Mouse (Mus musculus) cerebellum, adult 11-12 months (tissue): ENCODE results near the gene 1700030J22Rik.

ENCODE experiments used
- DNase-seq: peaks from one replicate; pipeline ENCODE4 v3.0.0; 2022

The 1700030J22Rik gene

DNA sequence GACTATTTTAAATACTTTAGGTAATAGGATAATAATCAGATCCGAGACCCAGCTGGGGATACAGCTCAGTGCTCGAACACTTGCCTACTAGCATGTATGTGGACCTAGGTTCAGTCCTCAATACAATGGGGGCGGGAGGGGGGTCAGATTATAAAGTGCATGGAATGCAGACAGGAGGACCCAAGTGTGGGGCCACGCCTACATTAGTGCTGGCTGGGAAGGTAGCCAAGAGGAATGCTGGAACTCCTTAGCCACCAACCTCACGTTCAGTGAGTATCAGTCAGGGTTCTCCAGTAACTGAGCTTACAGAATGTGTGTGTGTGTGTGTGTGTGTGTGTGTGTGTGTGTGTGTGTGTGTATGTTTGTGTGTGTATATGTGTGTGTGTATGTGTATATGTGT lies 27.4 kb downstream of the 1700030J22Rik start:
- DNase-seq = no peak

DNA sequence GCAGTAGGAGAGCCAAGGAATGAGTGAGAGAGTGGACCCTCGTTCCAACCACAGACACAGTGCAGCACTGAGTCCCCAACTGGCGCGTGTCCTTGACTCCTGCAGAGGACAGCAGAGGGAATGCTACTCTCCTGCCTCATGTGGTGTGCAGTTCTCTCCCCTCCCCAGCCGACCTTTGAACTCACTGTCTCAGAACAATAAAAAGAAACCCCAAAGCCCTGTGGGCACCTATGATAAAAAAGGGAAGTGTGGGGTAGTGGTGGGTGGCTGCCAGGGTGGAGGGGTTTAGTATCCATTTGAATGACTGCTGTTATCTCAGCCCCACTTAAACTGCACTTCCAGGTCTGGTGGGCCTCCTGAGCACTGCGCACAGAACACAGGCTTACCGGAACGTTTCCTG lies 31.2 kb downstream of the 1700030J22Rik start:
- no peak for DNase-seq

DNA sequence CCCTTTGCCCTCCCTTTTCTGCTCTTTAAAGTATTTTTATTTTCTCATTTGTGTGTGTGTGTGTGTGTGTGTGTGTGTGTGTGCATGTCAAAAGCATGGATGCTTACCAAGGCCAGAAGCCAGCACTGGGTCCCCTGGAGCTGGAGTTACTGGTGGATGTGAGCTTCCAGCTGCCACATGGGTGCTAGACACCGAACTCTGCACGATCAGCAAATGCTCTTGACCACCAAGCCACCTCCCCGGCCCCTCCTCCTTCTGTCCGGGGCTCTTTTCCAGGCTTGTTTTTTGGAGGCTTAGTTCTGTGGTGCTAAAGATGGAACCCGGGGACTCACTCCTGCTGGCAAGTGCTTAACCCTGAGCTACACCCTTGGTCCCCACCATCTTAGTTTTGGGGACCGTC lies 31.9 kb downstream of the 1700030J22Rik start:
- DNase-seq = no peak

DNA sequence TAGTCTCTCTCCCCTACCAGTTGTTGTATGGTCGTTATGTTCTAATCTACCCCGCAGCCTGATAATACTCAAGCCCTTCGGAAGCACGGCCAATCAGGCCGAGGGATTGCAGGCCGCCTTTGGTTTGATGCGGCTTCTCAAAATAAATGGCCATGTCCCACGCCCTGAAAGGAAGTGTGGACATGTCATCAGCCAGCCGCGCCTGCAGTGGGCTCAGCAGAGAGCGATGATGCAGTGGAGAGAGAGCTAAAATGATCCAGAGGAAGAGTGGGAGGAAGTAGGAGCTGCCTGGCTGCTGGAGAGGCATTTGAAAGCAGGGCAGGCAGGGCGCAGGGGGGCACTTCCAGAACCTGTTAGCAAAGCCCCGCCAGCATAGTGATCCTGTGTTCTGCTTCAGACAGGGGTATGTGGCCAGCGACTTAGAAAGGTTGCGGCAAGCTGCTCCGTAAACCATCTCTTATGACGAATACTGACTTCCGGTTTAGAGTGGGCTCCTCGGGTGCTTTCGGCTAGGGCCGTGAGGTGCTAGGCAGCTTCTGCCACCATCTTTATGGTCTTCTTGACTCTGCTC lies 32.4 kb downstream of the 1700030J22Rik start:
- DNase-seq = no peak

DNA sequence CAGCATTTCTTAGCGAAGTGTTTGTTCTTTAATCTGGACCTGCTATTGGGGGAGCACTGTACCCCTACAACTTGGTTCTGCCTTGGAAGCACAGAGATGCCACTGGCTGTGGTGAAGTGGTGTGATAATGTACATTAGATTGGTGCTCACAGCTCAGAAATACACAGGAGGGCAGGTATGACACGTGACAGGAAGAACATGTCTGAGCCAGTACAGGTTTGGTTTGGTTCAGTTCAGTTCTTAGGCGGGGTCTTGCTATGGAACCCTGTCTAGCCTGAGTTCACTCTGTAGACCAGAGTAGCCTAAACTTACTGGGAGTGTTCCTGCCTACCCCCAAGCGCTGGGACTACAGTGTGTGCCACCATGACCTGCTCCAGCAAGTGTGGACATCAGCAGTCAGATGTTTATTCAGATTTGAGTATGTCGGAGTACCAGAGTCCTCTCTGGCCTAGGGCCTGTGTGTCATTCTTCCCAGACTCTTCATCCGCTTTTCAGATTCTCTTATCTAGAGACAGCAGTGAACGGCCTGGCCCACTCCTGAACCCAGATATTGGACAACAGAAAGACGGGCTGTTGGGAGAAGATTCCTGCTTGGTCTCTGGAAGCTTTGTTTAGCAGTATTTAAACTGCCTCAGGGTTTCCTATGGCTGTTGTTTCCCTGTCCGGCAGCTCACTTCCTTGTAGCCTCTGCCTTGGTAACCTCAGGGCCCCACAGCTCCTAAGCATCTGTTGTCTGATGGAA lies 33.4 kb downstream of the 1700030J22Rik start:
- DNase-seq = no peak

DNA sequence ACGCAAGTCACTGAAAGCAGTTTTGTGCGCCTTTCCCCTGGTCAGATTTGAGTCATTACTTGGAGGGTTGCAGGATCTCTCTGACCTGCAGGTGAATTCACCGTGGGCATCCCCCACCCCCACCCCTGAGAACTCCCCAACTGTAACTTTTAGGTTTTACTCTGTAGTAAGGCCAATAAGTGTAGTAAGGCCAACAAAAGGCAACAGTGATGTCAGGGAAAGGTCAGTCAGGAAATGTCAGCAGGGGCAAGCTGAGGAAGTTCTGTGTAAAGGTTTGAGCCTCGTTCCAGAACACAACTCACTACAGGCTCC lies 34.4 kb downstream of the 1700030J22Rik start:
- DNase-seq = no peak

DNA sequence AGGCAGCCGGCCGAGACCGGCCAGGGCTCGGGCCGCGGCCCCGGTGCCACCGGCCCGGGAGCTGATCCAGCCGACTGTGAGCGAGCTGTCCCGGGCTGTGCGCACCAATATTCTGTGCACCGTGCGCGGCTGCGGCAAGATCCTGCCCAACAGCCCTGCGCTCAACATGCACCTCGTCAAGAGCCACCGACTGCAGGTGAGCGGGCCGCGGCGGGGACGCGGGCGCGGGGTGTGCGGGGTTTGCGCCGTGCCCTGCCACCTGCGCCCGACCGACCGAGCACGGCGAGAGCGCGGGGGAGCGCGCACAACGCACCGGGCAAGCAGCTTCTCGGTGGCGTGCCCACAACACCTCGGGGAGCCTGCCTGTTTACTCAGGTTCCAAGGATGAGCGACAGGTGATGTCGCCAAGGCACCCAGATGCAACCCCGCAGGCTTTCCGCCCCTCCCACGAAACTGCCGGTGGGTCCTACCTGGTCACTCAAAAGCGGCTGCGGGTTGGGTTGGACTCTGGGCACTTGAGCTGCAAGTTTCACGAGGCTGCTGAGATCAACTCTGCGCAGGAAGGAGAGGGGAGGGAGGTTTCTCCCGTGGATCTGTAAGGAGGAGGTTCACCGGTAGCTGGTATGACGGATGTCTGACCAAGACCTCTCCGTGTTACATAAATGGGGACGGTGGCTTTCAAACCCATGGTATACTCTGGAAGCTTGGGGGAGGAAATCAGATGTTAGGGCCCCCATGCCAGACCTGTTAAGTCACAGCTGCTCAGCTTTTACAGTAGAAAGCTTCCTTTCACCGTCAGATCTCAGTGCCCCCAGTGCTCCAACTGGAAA lies 35.0 kb downstream of the 1700030J22Rik start:
- DNase-seq = peak; percentile 56

DNA sequence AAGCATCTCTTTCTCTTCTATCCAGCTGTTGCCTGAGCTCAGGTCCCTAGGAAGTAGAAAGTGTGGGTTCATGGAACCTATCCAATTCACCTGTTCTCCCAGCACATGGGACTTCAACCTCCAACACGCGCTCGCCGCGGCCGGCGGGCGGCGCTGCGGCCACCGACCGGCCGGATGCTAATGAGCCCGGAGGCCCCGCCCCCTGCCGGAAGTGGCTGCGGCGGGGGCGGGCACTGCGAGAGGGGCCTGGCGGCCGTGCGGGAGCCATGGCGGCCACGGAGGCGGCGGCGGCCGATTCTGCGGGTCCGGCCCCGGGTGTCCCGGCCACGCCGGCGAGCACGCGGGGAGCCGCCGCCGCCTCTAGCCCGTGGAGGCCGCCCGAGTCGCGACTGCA lies 35.6 kb downstream of the 1700030J22Rik start, which contains the start of gene Atmin:
TSS of gene Atmin (plus strand) at position 233 of the 394 bp plus-strand sequence.
- peak; percentile 90 for DNase-seq

DNA sequence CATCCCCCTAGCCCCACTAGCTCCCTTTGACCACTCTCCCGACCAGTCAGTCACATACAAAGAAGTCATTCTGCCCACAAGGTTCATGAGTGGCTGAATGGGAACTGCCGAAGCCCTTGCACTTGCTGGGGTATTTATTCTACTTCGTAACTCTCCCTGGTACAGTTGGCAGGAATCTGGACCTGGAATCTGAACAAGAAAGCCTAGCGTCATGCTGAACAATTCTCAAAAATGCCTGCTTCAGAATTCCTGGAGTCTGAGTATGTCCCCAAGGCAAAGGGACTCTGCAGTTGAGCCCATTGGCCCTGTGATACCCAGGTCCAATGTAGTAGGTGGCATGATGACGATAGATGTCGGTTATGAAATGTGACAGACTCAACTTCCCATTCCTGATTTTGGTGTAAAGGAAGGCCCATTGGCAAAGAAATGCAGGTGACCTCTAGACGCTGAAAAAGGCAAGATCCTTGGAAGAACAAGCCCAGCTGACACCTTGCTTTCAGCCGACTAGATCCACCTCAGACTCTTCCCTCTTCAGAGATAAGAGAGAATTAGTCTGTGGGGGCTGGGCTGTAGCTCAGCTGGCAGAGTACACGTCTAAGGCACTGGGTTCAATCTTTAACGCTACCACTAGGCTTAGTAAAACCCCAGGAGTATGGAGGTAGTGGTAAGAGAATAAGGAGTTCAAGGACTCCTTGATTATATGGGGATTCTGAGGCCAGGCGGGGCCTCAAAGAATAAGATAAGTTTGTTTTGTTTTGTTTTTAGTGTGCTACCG lies 36.3 kb downstream of the 1700030J22Rik start:
- no peak for DNase-seq

DNA sequence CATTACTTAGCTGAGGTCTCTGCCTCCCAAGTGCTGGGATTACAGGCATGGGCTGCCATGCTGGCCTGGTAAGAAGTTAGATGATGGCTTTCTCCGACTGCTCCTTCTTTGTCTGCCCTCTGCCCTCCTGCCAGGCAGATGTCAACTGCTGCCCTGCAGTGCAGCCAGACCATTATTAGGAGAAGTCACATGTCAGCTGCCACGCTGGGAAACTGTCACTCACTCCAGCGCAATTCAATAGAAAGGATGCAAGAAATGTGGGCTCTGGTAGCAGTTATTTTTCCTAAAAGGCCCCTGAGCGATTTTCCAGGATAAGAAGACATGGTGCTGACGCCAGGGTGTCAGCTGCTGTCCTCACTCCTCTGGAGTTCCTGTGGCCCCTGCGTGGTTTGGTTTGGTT lies 43.3 kb downstream of the 1700030J22Rik start:
- no peak for DNase-seq

DNA sequence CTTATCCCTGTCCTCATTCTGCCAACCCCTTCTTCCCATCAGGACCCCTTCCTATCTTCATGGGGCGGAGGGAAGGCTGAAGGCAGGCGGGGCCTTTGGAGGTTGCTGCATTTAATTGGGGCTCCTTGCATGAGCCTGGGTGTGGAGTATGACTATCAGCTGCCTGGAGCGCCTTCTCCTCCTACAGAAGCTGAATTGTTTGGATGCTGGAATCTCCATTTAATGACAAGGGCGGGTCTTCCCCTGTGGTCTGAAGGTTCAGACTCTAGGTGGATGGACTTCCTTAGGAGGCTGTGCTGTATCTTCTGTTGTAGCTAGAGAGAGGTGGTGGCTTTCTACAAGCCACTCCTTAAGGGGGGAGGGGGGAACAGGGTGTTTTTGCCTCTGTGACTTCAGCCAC lies 43.8 kb downstream of the 1700030J22Rik start:
- no peak for DNase-seq

DNA sequence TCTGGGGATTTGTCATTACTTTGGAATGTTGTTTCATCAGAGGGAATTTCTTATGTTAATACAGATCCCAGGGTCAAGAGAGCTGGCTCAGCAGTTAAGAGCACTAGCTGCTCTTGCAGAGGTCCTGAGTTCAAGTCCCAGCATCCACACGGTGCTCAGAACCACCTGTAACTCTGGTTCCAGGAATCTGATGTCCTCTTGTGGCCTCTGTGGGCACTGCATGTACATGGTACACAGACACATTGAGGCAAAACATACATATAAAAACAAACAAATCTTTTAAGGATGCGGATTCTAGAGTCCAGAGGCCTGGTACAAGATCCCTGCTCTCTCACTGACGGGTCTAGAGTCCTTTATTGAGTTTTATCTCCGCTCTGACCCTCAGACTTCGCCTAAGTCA lies 50.2 kb downstream of the 1700030J22Rik start:
- no peak for DNase-seq

DNA sequence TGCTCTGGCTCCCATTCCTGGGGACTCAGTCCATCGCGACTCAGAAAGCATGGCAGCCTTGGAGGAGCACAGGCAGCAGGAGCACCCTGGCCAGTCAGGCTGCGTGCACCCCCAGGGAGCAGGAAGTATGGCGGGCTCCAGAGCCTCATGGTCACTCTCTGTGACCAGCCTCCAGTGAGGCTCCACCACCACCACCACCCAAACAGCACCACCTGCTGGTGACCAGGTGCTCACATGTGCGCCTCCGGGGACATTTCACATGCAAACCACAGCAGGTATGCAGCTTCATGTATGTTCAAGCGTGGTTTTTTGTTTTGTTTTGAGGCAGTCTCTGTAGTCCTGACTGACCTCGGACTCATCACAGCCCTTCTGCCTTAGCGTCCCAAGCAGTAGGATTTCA lies 50.9 kb downstream of the 1700030J22Rik start:
- DNase-seq = no peak

DNA sequence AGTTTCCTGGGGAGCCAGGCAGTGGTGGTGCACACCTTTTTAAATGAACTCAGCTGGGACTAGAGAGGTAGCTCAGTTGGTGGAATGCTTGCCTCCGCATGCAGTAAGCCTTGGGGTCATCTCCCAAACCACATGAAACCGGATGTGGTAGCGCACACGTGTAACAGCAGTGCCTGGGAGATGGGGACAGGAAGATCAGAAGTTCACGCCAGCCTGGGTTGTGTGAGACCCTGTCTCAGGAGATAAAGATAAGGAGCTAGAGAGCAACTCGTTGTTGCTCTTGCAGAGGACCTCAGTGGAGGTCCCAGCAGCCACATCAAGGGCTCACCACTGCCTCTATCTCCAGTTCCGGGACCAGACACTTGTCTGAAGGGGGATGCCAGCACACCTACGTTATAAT lies 55.2 kb downstream of the 1700030J22Rik start:
- DNase-seq = no peak

DNA sequence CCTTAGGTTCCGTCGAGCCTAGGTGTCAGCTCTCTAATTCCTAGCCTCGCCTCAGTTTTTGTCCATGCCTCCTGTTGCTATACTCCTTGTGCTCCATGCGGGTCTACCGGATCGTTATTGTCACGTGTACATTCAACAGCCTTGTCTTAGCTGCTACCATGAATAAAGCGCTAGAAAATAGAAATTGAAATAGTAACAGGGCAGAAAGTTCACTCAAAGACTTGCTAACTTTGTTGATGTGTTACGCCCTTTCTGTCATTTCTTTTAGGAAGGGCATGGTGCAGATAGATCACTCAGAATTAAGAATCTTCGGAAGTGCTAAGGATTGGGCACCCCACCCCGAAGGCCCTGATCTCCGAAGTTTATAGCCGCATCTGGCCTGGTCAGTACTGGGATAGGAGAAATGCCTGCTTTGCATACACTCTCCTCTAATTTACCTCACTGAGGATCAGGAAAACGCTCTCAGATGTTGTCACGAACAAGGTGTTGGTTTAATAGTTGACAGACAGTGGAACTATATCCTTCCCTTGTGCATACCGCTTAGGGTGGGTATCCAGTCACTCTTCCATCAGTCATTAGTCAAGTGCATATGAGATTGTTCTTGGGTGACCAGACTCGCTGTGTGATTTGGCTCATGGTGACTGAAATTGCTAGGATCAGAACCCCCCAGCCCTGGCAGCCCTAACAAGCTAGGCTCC lies 56.5 kb downstream of the 1700030J22Rik start:
- DNase-seq = no peak

DNA sequence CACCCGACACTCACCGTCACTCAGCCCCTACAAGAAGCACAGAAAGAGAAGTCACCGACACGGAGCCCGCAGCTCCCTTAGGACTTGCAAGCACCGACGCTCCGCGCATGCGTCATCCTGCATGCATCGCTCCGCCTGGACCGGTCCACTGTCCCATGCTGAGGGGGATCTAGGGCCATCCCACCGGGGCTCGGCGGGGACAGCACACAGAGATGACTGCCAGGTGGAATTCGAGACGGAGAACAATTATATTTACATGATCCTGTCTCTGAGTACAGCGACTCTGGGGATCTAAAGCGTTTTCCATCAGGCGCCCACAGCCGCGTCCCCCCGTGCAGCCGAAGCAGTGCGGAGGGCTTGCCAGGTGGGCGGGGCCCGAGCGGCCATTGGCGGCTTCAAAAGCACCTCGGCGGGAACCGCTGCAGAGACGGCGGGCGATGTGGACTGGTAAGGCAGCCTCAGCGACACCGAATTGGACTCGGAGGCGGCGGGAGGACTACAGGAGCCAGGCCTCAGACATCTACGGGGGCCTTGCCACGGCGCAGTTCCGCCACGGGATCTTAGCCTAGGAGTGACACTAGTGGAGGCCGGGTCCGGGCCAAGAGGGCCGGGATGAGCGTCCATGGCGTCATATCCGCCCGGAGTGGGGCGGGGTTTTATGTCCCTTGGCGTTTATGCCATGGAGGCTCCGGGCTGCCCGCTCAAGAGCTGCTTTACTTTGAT lies 57.3 kb downstream of the 1700030J22Rik start, which contains the start of the genes Cmc2 and Cenpn:
TSS of gene Cmc2 (minus strand) at position 119 of the 723 bp plus-strand sequence.
TSS of gene Cenpn (plus strand) at position 394 of the 723 bp plus-strand sequence.
- DNase-seq = peak; percentile 94

DNA sequence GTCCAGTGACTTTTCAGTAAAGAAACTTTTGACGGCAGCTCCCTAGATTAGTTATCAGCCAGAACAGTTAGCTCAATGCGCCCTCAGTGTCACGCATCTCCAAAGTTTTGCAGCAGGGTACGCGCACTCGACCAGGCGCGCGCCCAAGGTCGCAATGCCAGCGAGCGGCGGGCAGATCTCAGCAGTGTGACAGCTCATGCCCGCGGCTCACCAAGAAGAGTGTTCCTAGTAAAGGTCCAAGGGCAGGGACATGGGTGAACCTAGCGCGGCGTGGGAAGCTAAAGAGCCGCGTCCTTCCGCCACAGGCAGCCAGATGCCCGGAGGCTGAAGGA lies 57.8 kb downstream of the 1700030J22Rik start:
- DNase-seq = no peak
